8 mouse cellular contexts compared by ENCODE assay signal in the genomic region with DNA sequence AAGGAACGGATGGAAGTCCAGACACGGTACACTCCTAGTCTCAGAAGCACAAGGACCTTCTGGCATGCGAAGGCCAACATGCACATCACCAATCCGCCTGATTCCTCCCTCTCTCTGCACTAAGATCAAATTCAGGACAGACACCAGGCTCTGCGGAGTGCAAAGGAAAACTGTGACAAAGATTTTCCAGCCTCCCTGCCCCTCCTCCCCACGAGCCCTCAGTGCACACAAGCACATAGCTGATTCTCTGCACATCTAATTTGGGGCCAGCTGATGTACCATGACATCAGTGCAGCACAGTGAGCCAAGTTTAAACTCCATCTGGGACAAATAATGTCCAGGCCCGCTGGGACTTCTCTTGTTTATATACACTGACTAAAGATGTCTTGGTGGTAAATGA.
DNase-seq lines count a peak whose midpoint lies in the region; ATAC-seq lines count a peak whose summit lies in the region.
"Had no signal": no experiment of that assay in that cellular context is flagged by ENCODE, and none has a peak within 500 bp of the region (broad histone marks: within the 10 kb centered on the region; RNA-seq: fewer than 3 reads in every experiment).

No protein-coding gene starts in this region.

- DNase-seq in midbrain, embryonic 11.5 days (ENCODE audit: low spot score, missing footprints), result no peak
- peak; percentile 72 to 86 for DNase-seq in lung, postnatal 4 days
- no peak for DNase-seq in ovary, postnatal 36 days (ENCODE audit: low spot score)
- no peak for DNase-seq in right cerebral cortex, postnatal 25 days

- no peaks in the 10 kb centered on the region for H3K36me3 ChIP-seq in midbrain, embryonic 13.5 days
- H3K36me3 ChIP-seq in midbrain, embryonic 11.5 days (ENCODE audit: control insufficient read depth, insufficient read depth, low read length), result no peaks in the 10 kb centered on the region
- H3K36me3 ChIP-seq in forebrain, embryonic 16.5 days (ENCODE audit: control insufficient read depth, insufficient read depth), result no peaks in the 10 kb centered on the region
- peaks cover 4% of the 10 kb centered on the region for H3K36me3 ChIP-seq in heart, embryonic 16.5 days (ENCODE audit: control insufficient read depth, insufficient read depth)
- H3K36me3 ChIP-seq: neural tube, embryonic 12.5 days had no signal

- no peak overlapping the region for H3K27ac ChIP-seq in midbrain, embryonic 13.5 days
- no peak overlapping the region for H3K27ac ChIP-seq in midbrain, embryonic 11.5 days (ENCODE audit: low read depth, low read length)
- H3K27ac ChIP-seq in forebrain, embryonic 16.5 days (ENCODE audit: low read length), result no peak overlapping the region
- peak overlapping the region; percentile 91 for H3K27ac ChIP-seq in heart, embryonic 16.5 days (ENCODE audit: low read length)
- H3K27ac ChIP-seq: neural tube, embryonic 12.5 days had no signal

- no peak overlapping the region for H3K4me3 ChIP-seq in midbrain, embryonic 13.5 days (replicated peaks)
- H3K4me3 ChIP-seq in midbrain, embryonic 11.5 days (ENCODE audit: low read depth, low read length), result no peak overlapping the region
- no peak overlapping the region for H3K4me3 ChIP-seq in forebrain, embryonic 16.5 days (replicated peaks; ENCODE audit: low read length)
- peak overlapping the region; percentile 21; the same call in 1 of the 2 replicates for H3K4me3 ChIP-seq in heart, embryonic 16.5 days (ENCODE audit: low read length)
- H3K4me3 ChIP-seq: neural tube, embryonic 12.5 days had no signal

- H3K4me1 ChIP-seq in midbrain, embryonic 13.5 days (replicated peaks), result peaks cover 9% of the 10 kb centered on the region
- peaks cover 4% of the 10 kb centered on the region; the same call in 1 of the 2 replicates for H3K4me1 ChIP-seq in midbrain, embryonic 11.5 days (ENCODE audit: control insufficient read depth, insufficient read depth, low read length)
- no peaks in the 10 kb centered on the region for H3K4me1 ChIP-seq in forebrain, embryonic 16.5 days (replicated peaks; ENCODE audit: control insufficient read depth, insufficient read depth, low read length)
- H3K4me1 ChIP-seq in heart, embryonic 16.5 days (ENCODE audit: control insufficient read depth, insufficient read depth, low read length), result peaks cover 34% of the 10 kb centered on the region
- H3K4me1 ChIP-seq: neural tube, embryonic 12.5 days had no signal

- 84% methylated on average over 7 of the region's 7 CpGs for WGBS in midbrain, embryonic 13.5 days
- WGBS in midbrain, embryonic 11.5 days, result 82% methylated on average over 7 of the region's 7 CpGs
- 63% methylated on average over 7 of the region's 7 CpGs for WGBS in forebrain, embryonic 16.5 days
- WGBS in heart, embryonic 16.5 days, result 19% methylated on average over 7 of the region's 7 CpGs

- ATAC-seq in midbrain, embryonic 13.5 days, result peak; percentile 38; the same call in 1 of the 2 replicates
- no peak for ATAC-seq in midbrain, embryonic 11.5 days (ENCODE audit: low FRiP score)
- peak; percentile 70 for ATAC-seq in forebrain, embryonic 16.5 days
- ATAC-seq in heart, embryonic 16.5 days (replicated peaks; ENCODE audit: extremely low read depth, insufficient read depth, low FRiP score), result peak; percentile 89

- H3K9me3 ChIP-seq in midbrain, embryonic 13.5 days, result no peaks in the 10 kb centered on the region
- H3K9me3 ChIP-seq in midbrain, embryonic 11.5 days (ENCODE audit: control insufficient read depth, low read length), result no peaks in the 10 kb centered on the region
- no peaks in the 10 kb centered on the region for H3K9me3 ChIP-seq in forebrain, embryonic 16.5 days (ENCODE audit: control insufficient read depth, low read length)
- H3K9me3 ChIP-seq in heart, embryonic 16.5 days (replicated peaks; ENCODE audit: control insufficient read depth, low read length), result no peaks in the 10 kb centered on the region
- H3K9me3 ChIP-seq: neural tube, embryonic 12.5 days had no signal

- H3K27me3 ChIP-seq in midbrain, embryonic 13.5 days, result no peaks in the 10 kb centered on the region
- no peaks in the 10 kb centered on the region for H3K27me3 ChIP-seq in midbrain, embryonic 11.5 days (ENCODE audit: control insufficient read depth, insufficient read depth, low read length)
- H3K27me3 ChIP-seq in forebrain, embryonic 16.5 days (replicated peaks; ENCODE audit: control insufficient read depth, insufficient read depth, low read length), result no peaks in the 10 kb centered on the region
- no peaks in the 10 kb centered on the region for H3K27me3 ChIP-seq in heart, embryonic 16.5 days (ENCODE audit: control insufficient read depth, insufficient read depth, low read length)
- H3K27me3 ChIP-seq: neural tube, embryonic 12.5 days had no signal

- no peak overlapping the region for H3K4me2 ChIP-seq in midbrain, embryonic 13.5 days (replicated peaks)
- no peak overlapping the region for H3K4me2 ChIP-seq in midbrain, embryonic 11.5 days
- H3K4me2 ChIP-seq in forebrain, embryonic 16.5 days (ENCODE audit: low read length), result no peak overlapping the region
- H3K4me2 ChIP-seq in heart, embryonic 16.5 days (ENCODE audit: low read depth, low read length), result peak overlapping the region; percentile 42
- H3K4me2 ChIP-seq: neural tube, embryonic 12.5 days had no signal

- H3K9ac ChIP-seq in midbrain, embryonic 13.5 days (replicated peaks), result no peak overlapping the region
- H3K9ac ChIP-seq in midbrain, embryonic 11.5 days (ENCODE audit: low read length), result no peak overlapping the region
- no peak overlapping the region for H3K9ac ChIP-seq in forebrain, embryonic 16.5 days (replicated peaks; ENCODE audit: low read depth, low read length)
- peak overlapping the region; percentile 34 for H3K9ac ChIP-seq in heart, embryonic 16.5 days (ENCODE audit: low read length)
- H3K9ac ChIP-seq: neural tube, embryonic 12.5 days had no signal

Comparison
In these comparisons a context has a peak if more than half of its experiments do, and no peak if none do; other contexts are left out.
1. DNase-seq: peak in lung, postnatal 4 days (2 of 2); none in midbrain, embryonic 11.5 days (single experiment), ovary, postnatal 36 days (single experiment) and right cerebral cortex, postnatal 25 days (single experiment).